Mouse (Mus musculus): ENCODE measurements around the gene Oat.

The Oat gene

GRCm38 (mm10) chr7:132547126-132547525 is 29.1 kb downstream of the Oat start:
- DNase-seq (ENCODE audit: low read depth, low spot score) = no peak

- no peak for DNase-seq (ENCODE audit: low read depth, low spot score)
These were observed 33.8 kb downstream of the Oat start for GRCm38 (mm10) chr7:132542427-132542826.

GRCm38 (mm10) chr7:132541566-132541965 is 34.6 kb downstream of the Oat start:
- no peak for DNase-seq (ENCODE audit: low read depth, low spot score)

GRCm38 (mm10) chr7:132540597-132540996 is 35.6 kb downstream of the Oat start:
- no peak for DNase-seq (ENCODE audit: low read depth, low spot score)

GRCm38 (mm10) chr7:132529206-132529605 is 47.0 kb downstream of the Oat start:
- DNase-seq (ENCODE audit: low read depth, low spot score) = no peak

- no peak for DNase-seq (ENCODE audit: low read depth, low spot score)
These were observed 62.7 kb downstream of the Oat start for GRCm38 (mm10) chr7:132513419-132513982.

GRCm38 (mm10) chr7:132509110-132509509 is 67.1 kb downstream of the Oat start:
- no peak for DNase-seq (ENCODE audit: low read depth, low spot score)
